Mouse (Mus musculus): ENCODE results near the gene Lyrm9. TPM values are rescaled to one million over a fixed set of nuclear protein-coding genes. Genes with fewer than 3 reads are reported as not detected.

Lyrm9 gene
- total RNA-seq, 2 experiments from 2014 or later = 34.7 to 36.5 TPM

Other genes starting within 250 kb of the Lyrm9 start
- 10 to 100 TPM; 11.4 to 11.9 TPM for gene Nlk, start 129.2 kb upstream of the Lyrm9 start, total RNA-seq (2021)
- 10 to 100 TPM; 13.9 to 15.7 TPM for gene Ccnq, start 74.9 kb upstream of the Lyrm9 start, total RNA-seq (2021)
- gene Nos2, start 94.2 kb downstream of the Lyrm9 start, total RNA-seq (2021) = 1 to 10 TPM; 5.6 to 5.8 TPM
- 10 to 100 TPM; 24.7 to 32.5 TPM for gene Lgals9, start 158.4 kb downstream of the Lyrm9 start, total RNA-seq (2021)

All from heart, postnatal 36 days (tissue).